Mouse (Mus musculus): ENCODE measurements around the gene Gramd1b.

Gene Gramd1b

GRCm38 (mm10) chr9:40355406-40355805 is 175.8 kb downstream of the Gramd1b start:
- DNase-seq: no peak

GRCm38 (mm10) chr9:40353596-40353995 is 177.6 kb downstream of the Gramd1b start:
- no peak for DNase-seq

- DNase-seq: peak; percentile 86
These were observed 180.5 kb downstream of the Gramd1b start for GRCm38 (mm10) chr9:40350640-40351039.

GRCm38 (mm10) chr9:40350052-40350451 is 181.1 kb downstream of the Gramd1b start:
- no peak for DNase-seq

GRCm38 (mm10) chr9:40349554-40349953 is 181.6 kb downstream of the Gramd1b start:
- DNase-seq: no peak

GRCm38 (mm10) chr9:40348714-40349233 is 182.4 kb downstream of the Gramd1b start:
- no peak for DNase-seq

GRCm38 (mm10) chr9:40346232-40346984 is 184.8 kb downstream of the Gramd1b start:
- peak; percentile 89 for DNase-seq

- peak; percentile 61 for DNase-seq
These were observed 185.5 kb downstream of the Gramd1b start for GRCm38 (mm10) chr9:40345493-40346231.

GRCm38 (mm10) chr9:40344801-40345492 is 186.2 kb downstream of the Gramd1b start:
- peak; percentile 67 for DNase-seq

GRCm38 (mm10) chr9:40343828-40344227 is 187.4 kb downstream of the Gramd1b start:
- DNase-seq: peak; percentile 81

GRCm38 (mm10) chr9:40343053-40343652 is 188.0 kb downstream of the Gramd1b start:
- DNase-seq: no peak

- DNase-seq: peak; percentile 70
These were observed 189.1 kb downstream of the Gramd1b start for GRCm38 (mm10) chr9:40342101-40342500.

- no peak for DNase-seq
These were observed 191.6 kb downstream of the Gramd1b start for GRCm38 (mm10) chr9:40339578-40339977.

GRCm38 (mm10) chr9:40337131-40337820 is 193.9 kb downstream of the Gramd1b start:
- DNase-seq: no peak

- DNase-seq: peak; percentile 60
These were observed 194.5 kb downstream of the Gramd1b start for GRCm38 (mm10) chr9:40336701-40337100.

GRCm38 (mm10) chr9:40334617-40335016 is 196.6 kb downstream of the Gramd1b start:
- DNase-seq: no peak

- DNase-seq: peak; percentile 59
These were observed 197.4 kb downstream of the Gramd1b start for GRCm38 (mm10) chr9:40333649-40334396.

GRCm38 (mm10) chr9:40332731-40333648 is 198.2 kb downstream of the Gramd1b start:
- no peak for DNase-seq

- DNase-seq: peak; percentile 81
These were observed 198.9 kb downstream of the Gramd1b start for GRCm38 (mm10) chr9:40332326-40332725.
